Mouse (Mus musculus) erythroblast, embryonic 14.5 days (primary cell): ENCODE results near the gene Ptma.

Source experiments
- GATA1 ChIP-seq: IDR thresholded peaks from 2 replicates; pipeline ENCODE4 v1.6.1; 2012; ENCODE audit warnings: low read length, inconsistent platforms, mixed read lengths
- TAL1 ChIP-seq: IDR thresholded peaks from 3 replicates; pipeline ENCODE4 v1.6.1; 2012; ENCODE audit warnings: low read length, inconsistent platforms, mixed read lengths

DNA sequence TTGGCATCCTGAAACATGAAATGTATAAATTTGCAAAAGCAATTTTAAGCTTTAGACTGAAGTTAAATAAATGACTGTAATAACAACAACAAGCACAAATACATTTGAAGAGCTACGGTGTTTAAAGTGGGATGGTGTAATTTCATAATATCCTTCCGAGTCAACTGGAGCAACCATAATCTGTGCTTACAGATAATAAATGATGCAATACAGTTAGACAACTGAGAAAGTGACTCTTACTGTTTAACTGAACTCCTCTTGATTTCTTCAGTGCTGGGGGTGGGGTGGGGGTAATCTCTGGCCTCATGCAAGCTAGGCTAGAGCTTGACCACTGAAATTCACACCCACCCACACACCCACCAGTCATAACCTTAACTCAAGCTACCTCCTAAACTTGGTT, 44.9 kb downstream of the Ptma start:
- TF ChIP-seq TAL1 (no peak), GATA1 (no peak)
